Mouse (Mus musculus) stomach, embryonic 16.5 days (tissue): ENCODE results near the gene Ankrd54. TPM values are rescaled to one million over a fixed set of nuclear protein-coding genes. Genes with fewer than 3 reads are reported as not detected.

Source experiments
- ATAC-seq: fragments of 200-750 bp; cut with Nextera tagmentation; 2 replicates; pipeline ENCODE4 v1.8.0; 2017; ENCODE audit warnings: moderate number of reproducible peaks, moderate TSS enrichment; ENCODE audit not compliant: insufficient read depth, low FRiP score
- H3K27ac ChIP-seq: fragments of 300-500 bp; sonication (generic); 2 replicates; pipeline ENCODE4 v1.5.1; 2014; ENCODE audit warnings: low read length
- H3K27me3 ChIP-seq: fragments of 300-500 bp; sonication (generic); 2 replicates; pipeline ENCODE4 v1.6.1; 2014; ENCODE audit warnings: low read length, control low read depth, mixed read lengths; ENCODE audit not compliant: control insufficient read depth, insufficient read depth
- H3K36me3 ChIP-seq: fragments of 300-500 bp; sonication (generic); 2 replicates; pipeline ENCODE4 v1.6.1; 2014; ENCODE audit warnings: low read length; ENCODE audit not compliant: control insufficient read depth, insufficient read depth
- H3K4me1 ChIP-seq: fragments of 300-500 bp; sonication (generic); 2 replicates; pipeline ENCODE4 v1.6.1; 2014; ENCODE audit warnings: low read length, control low read depth, mixed read lengths; ENCODE audit not compliant: control insufficient read depth, insufficient read depth
- H3K4me2 ChIP-seq: fragments of 300-500 bp; sonication (generic); 2 replicates; pipeline ENCODE4 v1.6.1; 2014; ENCODE audit warnings: low read depth, low read length, mixed read lengths
- H3K4me3 ChIP-seq: fragments of 300-500 bp; sonication (generic); replicated peaks from 2 replicates; pipeline ENCODE4 v1.5.1; 2014; ENCODE audit warnings: mild to moderate bottlenecking, low read length
- H3K9ac ChIP-seq: fragments of 300-500 bp; sonication (generic); 2 replicates; pipeline ENCODE4 v1.6.1; 2014; ENCODE audit warnings: low read length
- H3K9me3 ChIP-seq: fragments of 300-500 bp; sonication (generic); replicated peaks from 2 replicates; pipeline ENCODE4 v1.6.1; 2016; ENCODE audit warnings: low read length, control low read depth; ENCODE audit not compliant: control insufficient read depth
- WGBS: fragments of 180-500 bp; shearing (Covaris S2); extraction: QIAGEN DNeasy Blood & Tissue Kit; methylation state at CpG from one replicate; pipeline ENCODE4 v1.1.7; 2014; 5-methylcytosine and 5-hydroxymethylcytosine counted together
- polyA plus RNA-seq: library from polyadenylated mRNA; unstranded; fragments of >200 nt; fragmentation: Nextera tagmentation; extraction: Ambion mirVana; gene quantifications from 2 replicates; pipeline ENCODE4 v1.2.1, GENCODE M21; 2015

The Ankrd54 gene
- polyA plus RNA-seq: 35.7 and 35.8 TPM in 2 replicates

- H3K9me3 ChIP-seq: no peaks in the 10 kb centered on the region
- under 1% methylated on average over 80 of the region's 80 CpGs for WGBS
- ATAC-seq: peak; percentile 99
Measured at GRCm38 (mm10) chr15:79062376-79063159, at the start of gene Ankrd54. TSS of gene Ankrd54 (minus strand) at chr15:79062893.

GRCm38 (mm10) chr15:79111774-79112173, 49.1 kb upstream of the Ankrd54 start:
- Histone ChIP-seq H3K4me3 (peak overlapping the region; percentile 8; the same call in 1 of the 2 replicates), H3K27me3 (no peaks in the 10 kb centered on the region), H3K27ac (peak overlapping the region; percentile 32; the same call in 1 of the 2 replicates), H3K4me1 (peaks cover 21% of the 10 kb centered on the region), H3K36me3 (no peaks in the 10 kb centered on the region), H3K9me3 (no peaks in the 10 kb centered on the region), H3K9ac (0 out of 2 replicates have a peak overlapping the region, but pooled peaks have one; percentile 38), H3K4me2 (peak overlapping the region; percentile 78)
- no peak for ATAC-seq
- 48% methylated on average over 4 of the region's 4 CpGs for WGBS

More at GRCm38 (mm10) chr15:79062376-79063159, at the start of gene Ankrd54:
- H3K9ac ChIP-seq: peak within 1 kb of the TSS; percentile 94
- peak within 1 kb of the TSS; percentile 84 for H3K27ac ChIP-seq
- H3K4me2 ChIP-seq: peak within 1 kb of the TSS; percentile 81
- H3K27me3 ChIP-seq: no peaks in the 10 kb centered on the region
- peaks cover 29% of the 10 kb centered on the region for H3K4me1 ChIP-seq
- peaks cover 13% of the 10 kb centered on the region; the same call in 1 of the 2 replicates for H3K36me3 ChIP-seq
- peak within 1 kb of the TSS; percentile 98 for H3K4me3 ChIP-seq

GRCm38 (mm10) chr15:79110528-79110927, 47.8 kb upstream of the Ankrd54 start:
- H3K9me3 ChIP-seq: no peaks in the 10 kb centered on the region
- H3K4me3 ChIP-seq: peak overlapping the region; percentile 91
- peak overlapping the region; percentile 78 for H3K4me2 ChIP-seq
- H3K27ac ChIP-seq: peak overlapping the region; percentile 96; the same call in 1 of the 2 replicates
- H3K9ac ChIP-seq: peak overlapping the region; percentile 95
- ATAC-seq: no peak
- peaks cover 21% of the 10 kb centered on the region for H3K4me1 ChIP-seq
- H3K36me3 ChIP-seq: no peaks in the 10 kb centered on the region
- no peaks in the 10 kb centered on the region for H3K27me3 ChIP-seq
- WGBS: 62% methylated on average over 2 of the region's 2 CpGs

GRCm38 (mm10) chr15:79110031-79110430, 47.3 kb upstream of the Ankrd54 start:
- H3K27ac ChIP-seq: peak overlapping the region; percentile 96
- ATAC-seq: no peak
- H3K4me2 ChIP-seq: peak overlapping the region; percentile 78
- H3K4me1 ChIP-seq: peaks cover 21% of the 10 kb centered on the region
- H3K9me3 ChIP-seq: no peaks in the 10 kb centered on the region
- H3K36me3 ChIP-seq: no peaks in the 10 kb centered on the region
- 23% methylated on average over 9 of the region's 9 CpGs for WGBS
- H3K9ac ChIP-seq: peak overlapping the region; percentile 95
- H3K27me3 ChIP-seq: no peaks in the 10 kb centered on the region
- H3K4me3 ChIP-seq: peak overlapping the region; percentile 91

GRCm38 (mm10) chr15:79109321-79109934, 46.7 kb upstream of the Ankrd54 start:
- no peak; the same call in 1 of the 2 replicates for ATAC-seq

GRCm38 (mm10) chr15:79108421-79109320, 46.0 kb upstream of the Ankrd54 start, which contains the start of gene Micall1:
TSS of gene Micall1 (plus strand) at chr15:79108898.
- H3K4me2 ChIP-seq: peak within 1 kb of the TSS; percentile 78
- H3K4me3 ChIP-seq: peak within 1 kb of the TSS; percentile 91
- H3K9ac ChIP-seq: peak within 1 kb of the TSS; percentile 95
- no peaks in the 10 kb centered on the region for H3K27me3 ChIP-seq
- under 1% methylated on average over 66 of the region's 85 CpGs for WGBS
- H3K9me3 ChIP-seq: no peaks in the 10 kb centered on the region
- no peaks in the 10 kb centered on the region for H3K36me3 ChIP-seq
- H3K4me1 ChIP-seq: peaks cover 21% of the 10 kb centered on the region
- peak within 1 kb of the TSS; percentile 96 for H3K27ac ChIP-seq
- ATAC-seq: peak; percentile 80

More at GRCm38 (mm10) chr15:79109321-79109934, 46.7 kb upstream of the Ankrd54 start:
- H3K4me2 ChIP-seq: peak overlapping the region; percentile 78
- no peaks in the 10 kb centered on the region for H3K9me3 ChIP-seq
- no peaks in the 10 kb centered on the region for H3K27me3 ChIP-seq
- under 1% methylated on average over 46 of the region's 46 CpGs for WGBS
- H3K4me3 ChIP-seq: peak overlapping the region; percentile 91
- H3K9ac ChIP-seq: peak overlapping the region; percentile 95
- peaks cover 21% of the 10 kb centered on the region for H3K4me1 ChIP-seq
- peak overlapping the region; percentile 96 for H3K27ac ChIP-seq
- H3K36me3 ChIP-seq: no peaks in the 10 kb centered on the region

GRCm38 (mm10) chr15:79107966-79108365, 45.3 kb upstream of the Ankrd54 start:
- Histone ChIP-seq H3K4me2 (peak overlapping the region; percentile 78), H3K36me3 (no peaks in the 10 kb centered on the region), H3K9me3 (no peaks in the 10 kb centered on the region), H3K4me3 (peak overlapping the region; percentile 91), H3K9ac (peak overlapping the region; percentile 95), H3K27ac (peak overlapping the region; percentile 96), H3K27me3 (no peaks in the 10 kb centered on the region), H3K4me1 (peaks cover 21% of the 10 kb centered on the region)
- no peak for ATAC-seq
- 12% methylated on average over 7 of the region's 7 CpGs for WGBS

- Histone ChIP-seq H3K4me3 (no peak overlapping the region), H3K4me1 (peaks cover 21% of the 10 kb centered on the region), H3K4me2 (no peak overlapping the region), H3K36me3 (no peaks in the 10 kb centered on the region), H3K27me3 (no peaks in the 10 kb centered on the region), H3K9ac (no peak overlapping the region), H3K9me3 (no peaks in the 10 kb centered on the region), H3K27ac (no peak overlapping the region)
- ATAC-seq: no peak
- 65% methylated on average over 2 of the region's 2 CpGs for WGBS
Measured at GRCm38 (mm10) chr15:79105804-79106203, 43.1 kb upstream of the Ankrd54 start.
